Comparison of ENCODE assay signal across 8 mouse cellular contexts in the genomic region with DNA sequence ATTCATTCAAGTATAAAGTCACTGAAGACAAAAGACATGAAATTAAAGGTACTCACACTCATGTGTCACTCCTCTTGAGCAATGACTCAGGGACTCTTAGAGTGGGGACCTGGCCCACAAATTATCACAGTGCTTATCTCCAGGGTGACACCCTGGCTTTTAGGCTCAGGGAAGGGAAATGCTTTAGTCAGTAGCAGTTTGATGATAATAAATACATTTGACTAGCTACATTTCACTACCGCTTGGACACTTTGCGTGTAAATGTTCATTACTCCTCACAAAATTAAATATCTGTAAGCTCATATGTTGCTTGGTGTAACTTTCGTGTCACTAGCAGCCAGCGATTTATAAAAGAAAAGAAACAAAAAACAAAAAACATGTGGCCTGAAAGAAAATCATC. TPM values are rescaled to one million over a fixed set of nuclear protein-coding genes. Genes with fewer than 3 reads are reported as not detected.
DNase-seq lines count a peak whose midpoint lies in the region; ATAC-seq and TF ChIP-seq lines count a peak whose summit lies in the region.

No protein-coding gene starts in this region.

- peak overlapping the region; percentile 91 for H3K4me3 ChIP-seq in heart, adult 2 months
- peak overlapping the region; percentile 82 for H3K4me3 ChIP-seq in G1E (ENCODE audit: low read depth, low read length)
- peak overlapping the region; percentile 79 for H3K4me3 ChIP-seq in limb, embryonic 10.5 days
- peak overlapping the region; percentile 74 for H3K4me3 ChIP-seq in neural tube, embryonic 15.5 days (replicated peaks)

- H3K9ac ChIP-seq in heart, adult 2 months (ENCODE audit: low read depth, low read length): peak overlapping the region; percentile 35
- peak overlapping the region; percentile 85; the same call in 1 of the 2 replicates for H3K9ac ChIP-seq in neural tube, embryonic 15.5 days (replicated peaks)

- intact Hi-C loops in heart, adult 2 months (cut with DNase I): no loop called here

- WGBS in heart, adult 2 months: 54% methylated on average over 4 of the region's 4 CpGs
- WGBS in limb, embryonic 10.5 days: 74% methylated on average over 4 of the region's 4 CpGs
- WGBS in neural tube, embryonic 15.5 days: 65% methylated on average over 4 of the region's 4 CpGs

- H3K27ac ChIP-seq in heart, adult 2 months: peak overlapping the region; percentile 97
- peak overlapping the region; percentile 93; the same call in 1 of the 2 replicates for H3K27ac ChIP-seq in limb, embryonic 10.5 days
- peak overlapping the region; percentile 97 for H3K27ac ChIP-seq in neural tube, embryonic 15.5 days (replicated peaks)

- no peak for TF ChIP-seq POLR2A in heart, adult 2 months (IDR thresholded peaks at IDR 0.05; ENCODE audit: insufficient read depth, low read depth, low read length)

- no peaks in the 10 kb centered on the region; the same call in 1 of the 2 replicates for H3K79me2 ChIP-seq in heart, adult 2 months (replicated peaks; ENCODE audit: control insufficient read depth, insufficient read depth, low read length)

- H3K4me1 ChIP-seq in heart, adult 2 months (ENCODE audit: control insufficient read depth, insufficient read depth, low read length): peaks cover 1% of the 10 kb centered on the region
- peaks cover 13% of the 10 kb centered on the region for H3K4me1 ChIP-seq in G1E (ENCODE audit: insufficient read depth, low read depth, low read length)
- H3K4me1 ChIP-seq in limb, embryonic 10.5 days: peaks cover 7% of the 10 kb centered on the region
- H3K4me1 ChIP-seq in neural tube, embryonic 15.5 days: peaks cover 13% of the 10 kb centered on the region

- DNase-seq in heart, adult 2 months: no peak
- no peak for DNase-seq in heart, adult 11 months
- DNase-seq in G1E (ENCODE audit: low spot score): peak; percentile 24
- DNase-seq in limb, embryonic 10.5 days (ENCODE audit: low spot score): no peak
- no peak for DNase-seq in right cerebral cortex, postnatal 14 days
- no peak for DNase-seq in gastrocnemius, postnatal 4 days (ENCODE audit: low spot score in 2 of 2)

- peak overlapping the region; percentile 69 for H3K4me2 ChIP-seq in neural tube, embryonic 15.5 days

- H3K27me3 ChIP-seq in heart, adult 2 months (ENCODE audit: control insufficient read depth, insufficient read depth, low read length): no peaks in the 10 kb centered on the region
- no peaks in the 10 kb centered on the region for H3K27me3 ChIP-seq in G1E (ENCODE audit: insufficient read depth, low read length)
- H3K27me3 ChIP-seq in limb, embryonic 10.5 days (ENCODE audit: low read depth, poor library complexity, severe bottlenecking): no peaks in the 10 kb centered on the region
- no peaks in the 10 kb centered on the region for H3K27me3 ChIP-seq in neural tube, embryonic 15.5 days (replicated peaks)

- TF ChIP-seq CTCF in heart, adult 2 months (IDR thresholded peaks at IDR 0.05): no peak
- TF ChIP-seq CTCF in G1E (IDR thresholded peaks at IDR 0.05; ENCODE audit: low read depth, low read length): no peak

- peaks cover 3% of the 10 kb centered on the region; the same call in 1 of the 2 replicates for H3K36me3 ChIP-seq in heart, adult 2 months (ENCODE audit: control insufficient read depth, insufficient read depth, low read length)
- H3K36me3 ChIP-seq in G1E (replicated peaks): peaks cover 4% of the 10 kb centered on the region
- no peaks in the 10 kb centered on the region for H3K36me3 ChIP-seq in limb, embryonic 10.5 days
- H3K36me3 ChIP-seq in neural tube, embryonic 15.5 days: no peaks in the 10 kb centered on the region

- TF ChIP-seq EP300 in heart, adult 2 months (IDR thresholded peaks at IDR 0.05; ENCODE audit: insufficient read depth, low read depth, low read length): no peak

- ATAC-seq in G1E (ENCODE audit: extremely low read depth, insufficient number of reproducible peaks, low FRiP score, poor library complexity, severe bottlenecking): peak; percentile 50
- ATAC-seq in erythroid progenitor cell, adult 5-6 weeks (replicated peaks; ENCODE audit: low FRiP score, poor library complexity, severe bottlenecking): peak; percentile 78
- ATAC-seq in neural tube, embryonic 15.5 days (ENCODE audit: low FRiP score): no peak

- no peaks in the 10 kb centered on the region for H3K9me3 ChIP-seq in G1E (replicated peaks)
- no peaks in the 10 kb centered on the region for H3K9me3 ChIP-seq in limb, embryonic 10.5 days (replicated peaks)
- no peaks in the 10 kb centered on the region for H3K9me3 ChIP-seq in neural tube, embryonic 15.5 days (replicated peaks)

RNA-seq across cellular contexts. Expression of gene Rfesd, which starts 1.1 kb away (rescaled TPM):
- 10 to 100 TPM; 10.9 to 14.9 TPM for total RNA-seq in heart, adult 2 months (2021)
- polyA plus RNA-seq in heart, adult 2 months (2012; rRNA removed): 4.4 and 8.4 TPM in 2 replicates
- total RNA-seq in G1E (2014; fragmentation: Nextera tagmentation) (29.0 and 29.1 TPM in 2 replicates), G1E (2017) (17.8 and 29.5 TPM in 2 replicates)
- 1.3 and 3.3 TPM in 2 replicates for polyA plus RNA-seq in G1E (2012)
- 21.6 and 52.0 TPM in 2 replicates for total RNA-seq in erythroid progenitor cell, adult 5-6 weeks (2015; ENCODE audit: low replicate concordance)
- 8.1 and 18.6 TPM in 2 replicates for total RNA-seq in erythroid progenitor cell, adult 5-6 weeks (2017; ENCODE audit: low replicate concordance)
- 24.5 and 25.7 TPM in 2 replicates for polyA plus RNA-seq in limb, embryonic 10.5 days (2016; fragmentation: Nextera tagmentation; extraction: Ambion mirVana)
- 19.9 and 21.0 TPM in 2 replicates for polyA plus RNA-seq in neural tube, embryonic 15.5 days (2015; fragmentation: Nextera tagmentation; extraction: Ambion mirVana)
- total RNA-seq in gastrocnemius, postnatal 4 days (2021): 10 to 100 TPM; 10.1 to 13.3 TPM

RNA-seq across cellular contexts. Expression of gene Gpr150, which starts 39.3 kb away (rescaled TPM):
- not detected for total RNA-seq in heart, adult 2 months (2021)
- polyA plus RNA-seq in heart, adult 2 months (2012; rRNA removed): not detected in 2 replicates
- total RNA-seq in G1E (2014; fragmentation: Nextera tagmentation) (not detected in 2 replicates), G1E (2017) (0.05 TPM in 1 of 2 replicates, not detected in the other)
- polyA plus RNA-seq in G1E (2012): not detected in 2 replicates
- total RNA-seq in erythroid progenitor cell, adult 5-6 weeks (2015; ENCODE audit: low replicate concordance): 0.72 TPM in 1 of 2 replicates, not detected in the other
- 0.26 TPM in 1 of 2 replicates, not detected in the other for total RNA-seq in erythroid progenitor cell, adult 5-6 weeks (2017; ENCODE audit: low replicate concordance)
- polyA plus RNA-seq in limb, embryonic 10.5 days (2016; fragmentation: Nextera tagmentation; extraction: Ambion mirVana): 0.41 and 0.48 TPM in 2 replicates
- polyA plus RNA-seq in neural tube, embryonic 15.5 days (2015; fragmentation: Nextera tagmentation; extraction: Ambion mirVana): 4.7 and 4.9 TPM in 2 replicates
- not detected for total RNA-seq in gastrocnemius, postnatal 4 days (2021)

RNA-seq across cellular contexts. Expression of gene Spata9, which starts 50.5 kb away (rescaled TPM):
- total RNA-seq in heart, adult 2 months (2021): not detected
- polyA plus RNA-seq in heart, adult 2 months (2012; rRNA removed): not detected in 2 replicates
- total RNA-seq in G1E (2014; fragmentation: Nextera tagmentation): not detected in 2 replicates
- total RNA-seq in G1E (2017): 0.93 TPM in 1 of 2 replicates, not detected in the other
- not detected in 2 replicates for polyA plus RNA-seq in G1E (2012)
- not detected in 2 replicates for total RNA-seq in erythroid progenitor cell, adult 5-6 weeks (2015; ENCODE audit: low replicate concordance)
- total RNA-seq in erythroid progenitor cell, adult 5-6 weeks (2017; ENCODE audit: low replicate concordance): not detected in 2 replicates
- 0.23 and 0.38 TPM in 2 replicates for polyA plus RNA-seq in limb, embryonic 10.5 days (2016; fragmentation: Nextera tagmentation; extraction: Ambion mirVana)
- 1.6 and 3.1 TPM in 2 replicates for polyA plus RNA-seq in neural tube, embryonic 15.5 days (2015; fragmentation: Nextera tagmentation; extraction: Ambion mirVana)
- total RNA-seq in gastrocnemius, postnatal 4 days (2021): under 1 TPM in 1 of 2 experiments, not detected in 1; 0.56 TPM
